Mouse (Mus musculus): ENCODE results near the gene Leo1. TPM values are rescaled to one million over a fixed set of nuclear protein-coding genes. Genes with fewer than 3 reads are reported as not detected.

The Leo1 gene
- polyA plus RNA-seq, 1 experiment from 2014 or later = 43.6 TPM

- Histone ChIP-seq H3K9me3 (replicated peaks; ENCODE audit: control insufficient read depth, low read length, poor library complexity, severe bottlenecking) (no peaks in the 10 kb centered on the region), H3K9ac (ENCODE audit: low read depth, low read length) (peak overlapping the region; percentile 94), H3K27ac (ENCODE audit: low read length) (peak overlapping the region; percentile 98), H3K36me3 (ENCODE audit: control insufficient read depth, insufficient read depth, low read length) (no peaks in the 10 kb centered on the region), H3K4me2 (ENCODE audit: low read length) (peak overlapping the region; percentile 82), H3K4me3 (ENCODE audit: low read depth, low read length) (peak overlapping the region; percentile 65), H3K27me3 (ENCODE audit: control insufficient read depth, insufficient read depth, low read depth, low read length) (no peaks in the 10 kb centered on the region), H3K4me1 (ENCODE audit: control insufficient read depth, insufficient read depth, low read length) (peaks cover 24% of the 10 kb centered on the region)
- WGBS = 1% methylated on average over 11 of the region's 11 CpGs
- ATAC-seq = no peak
These were observed 33.0 kb upstream of the Leo1 start for GRCm38 (mm10) chr9:75408204-75408826.

- Histone ChIP-seq H3K4me2 (ENCODE audit: low read length) (peak overlapping the region; percentile 82), H3K4me1 (ENCODE audit: control insufficient read depth, insufficient read depth, low read length) (peaks cover 19% of the 10 kb centered on the region), H3K9ac (ENCODE audit: low read depth, low read length) (peak overlapping the region; percentile 94), H3K27me3 (ENCODE audit: control insufficient read depth, insufficient read depth, low read depth, low read length) (no peaks in the 10 kb centered on the region), H3K27ac (ENCODE audit: low read length) (peak overlapping the region; percentile 98), H3K36me3 (ENCODE audit: control insufficient read depth, insufficient read depth, low read length) (no peaks in the 10 kb centered on the region), H3K9me3 (replicated peaks; ENCODE audit: control insufficient read depth, low read length, poor library complexity, severe bottlenecking) (no peaks in the 10 kb centered on the region), H3K4me3 (ENCODE audit: low read depth, low read length) (peak overlapping the region; percentile 65)
- WGBS = under 1% methylated on average over 67 of the region's 90 CpGs
- peak; percentile 89 for ATAC-seq
These were observed 32.1 kb upstream of the Leo1 start for GRCm38 (mm10) chr9:75409031-75409851.

- Histone ChIP-seq H3K9me3 (replicated peaks; ENCODE audit: control insufficient read depth, low read length, poor library complexity, severe bottlenecking) (no peaks in the 10 kb centered on the region), H3K27ac (ENCODE audit: low read length) (peak within 1 kb of the TSS; percentile 98), H3K4me3 (ENCODE audit: low read depth, low read length) (peak within 1 kb of the TSS; percentile 65), H3K4me1 (ENCODE audit: control insufficient read depth, insufficient read depth, low read length) (peaks cover 19% of the 10 kb centered on the region), H3K9ac (ENCODE audit: low read depth, low read length) (peak within 1 kb of the TSS; percentile 94), H3K36me3 (ENCODE audit: control insufficient read depth, insufficient read depth, low read length) (no peaks in the 10 kb centered on the region), H3K4me2 (ENCODE audit: low read length) (peak within 1 kb of the TSS; percentile 82), H3K27me3 (ENCODE audit: control insufficient read depth, insufficient read depth, low read depth, low read length) (no peaks in the 10 kb centered on the region)
- ATAC-seq = peak; percentile 93
- under 1% methylated on average over 56 of the region's 58 CpGs for WGBS
These were observed 31.4 kb upstream of the Leo1 start, which contains the start of gene Mapk6 for GRCm38 (mm10) chr9:75409852-75410378. TSS of gene Mapk6 (minus strand) at chr9:75410005.

DNA sequence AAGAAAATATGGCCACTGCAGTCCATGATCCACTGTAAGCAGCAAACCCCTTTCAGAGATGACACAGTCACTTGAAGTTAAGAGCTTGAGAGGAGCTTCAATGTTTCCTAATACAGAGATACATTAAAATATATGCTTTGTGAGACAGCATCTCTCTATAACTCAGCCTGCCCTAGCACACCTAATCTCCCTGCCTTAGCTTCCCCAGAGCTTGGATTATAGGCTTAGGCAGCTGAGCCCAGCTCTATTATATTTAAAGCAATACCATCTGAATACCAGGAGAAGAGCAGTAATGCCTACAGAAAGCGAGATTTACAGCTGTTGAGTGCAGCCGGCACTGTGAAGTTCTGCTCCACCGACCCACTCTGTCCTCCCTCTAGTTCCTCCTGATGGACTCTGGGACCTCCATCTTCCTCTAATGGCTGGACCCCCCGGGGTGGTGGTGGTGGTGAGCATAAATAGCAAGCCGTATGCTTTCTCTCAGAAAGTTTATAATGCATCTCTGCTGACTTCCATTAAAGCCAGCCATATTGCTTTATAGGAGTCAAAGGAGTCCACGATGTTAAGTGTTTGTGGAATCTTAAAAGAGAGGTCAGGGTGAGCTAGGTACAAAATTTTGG is 30.3 kb upstream of the Leo1 start:
- H3K27me3 ChIP-seq (ENCODE audit: control insufficient read depth, insufficient read depth, low read depth, low read length) = no peaks in the 10 kb centered on the region
- H3K9ac ChIP-seq (ENCODE audit: low read depth, low read length) = peak overlapping the region; percentile 94
- 57% methylated on average over 6 of the region's 6 CpGs for WGBS
- ATAC-seq = no peak
- H3K4me3 ChIP-seq (ENCODE audit: low read depth, low read length) = no peak overlapping the region
- H3K27ac ChIP-seq (ENCODE audit: low read length) = peak overlapping the region; percentile 98
- H3K4me1 ChIP-seq (ENCODE audit: control insufficient read depth, insufficient read depth, low read length) = peaks cover 19% of the 10 kb centered on the region
- H3K9me3 ChIP-seq (replicated peaks; ENCODE audit: control insufficient read depth, low read length, poor library complexity, severe bottlenecking) = no peaks in the 10 kb centered on the region; the same call in 1 of the 2 replicates
- H3K36me3 ChIP-seq (ENCODE audit: control insufficient read depth, insufficient read depth, low read length) = no peaks in the 10 kb centered on the region
- peak overlapping the region; percentile 82 for H3K4me2 ChIP-seq (ENCODE audit: low read length)

- H3K9me3 ChIP-seq (replicated peaks; ENCODE audit: control insufficient read depth, low read length, poor library complexity, severe bottlenecking) = no peaks in the 10 kb centered on the region; the same call in 1 of the 2 replicates
- WGBS = 89% methylated on average over 9 of the region's 9 CpGs
These were observed 29.7 kb upstream of the Leo1 start for GRCm38 (mm10) chr9:75411584-75411983.

GRCm38 (mm10) chr9:75413206-75413605 is 28.1 kb upstream of the Leo1 start:
- WGBS = 67% methylated on average over 5 of the region's 5 CpGs
- no peak for ATAC-seq
- no peaks in the 10 kb centered on the region for H3K27me3 ChIP-seq (ENCODE audit: control insufficient read depth, insufficient read depth, low read depth, low read length)
- no peaks in the 10 kb centered on the region for H3K36me3 ChIP-seq (ENCODE audit: control insufficient read depth, insufficient read depth, low read length)
- H3K9ac ChIP-seq (ENCODE audit: low read depth, low read length) = no peak overlapping the region
- no peaks in the 10 kb centered on the region; the same call in 1 of the 2 replicates for H3K9me3 ChIP-seq (replicated peaks; ENCODE audit: control insufficient read depth, low read length, poor library complexity, severe bottlenecking)
- H3K4me1 ChIP-seq (ENCODE audit: control insufficient read depth, insufficient read depth, low read length) = peaks cover 8% of the 10 kb centered on the region; the same call in 1 of the 2 replicates
- no peak overlapping the region for H3K27ac ChIP-seq (ENCODE audit: low read length)
- H3K4me3 ChIP-seq (ENCODE audit: low read depth, low read length) = no peak overlapping the region
- no peak overlapping the region for H3K4me2 ChIP-seq (ENCODE audit: low read length)

More at GRCm38 (mm10) chr9:75411584-75411983, 29.7 kb upstream of the Leo1 start:
- H3K4me2 ChIP-seq (ENCODE audit: low read length) = no peak overlapping the region
- peaks cover 19% of the 10 kb centered on the region for H3K4me1 ChIP-seq (ENCODE audit: control insufficient read depth, insufficient read depth, low read length)
- no peak overlapping the region for H3K27ac ChIP-seq (ENCODE audit: low read length)
- H3K4me3 ChIP-seq (ENCODE audit: low read depth, low read length) = no peak overlapping the region
- ATAC-seq = no peak
- H3K9ac ChIP-seq (ENCODE audit: low read depth, low read length) = no peak overlapping the region
- H3K36me3 ChIP-seq (ENCODE audit: control insufficient read depth, insufficient read depth, low read length) = no peaks in the 10 kb centered on the region
- no peaks in the 10 kb centered on the region for H3K27me3 ChIP-seq (ENCODE audit: control insufficient read depth, insufficient read depth, low read depth, low read length)

GRCm38 (mm10) chr9:75414204-75414603 is 27.1 kb upstream of the Leo1 start:
- Histone ChIP-seq H3K4me3 (ENCODE audit: low read depth, low read length) (no peak overlapping the region), H3K27ac (ENCODE audit: low read length) (no peak overlapping the region), H3K4me2 (ENCODE audit: low read length) (no peak overlapping the region), H3K4me1 (ENCODE audit: control insufficient read depth, insufficient read depth, low read length) (peaks cover 6% of the 10 kb centered on the region; the same call in 1 of the 2 replicates), H3K27me3 (ENCODE audit: control insufficient read depth, insufficient read depth, low read depth, low read length) (no peaks in the 10 kb centered on the region), H3K36me3 (ENCODE audit: control insufficient read depth, insufficient read depth, low read length) (no peaks in the 10 kb centered on the region), H3K9me3 (replicated peaks; ENCODE audit: control insufficient read depth, low read length, poor library complexity, severe bottlenecking) (no peaks in the 10 kb centered on the region; the same call in 1 of the 2 replicates), H3K9ac (ENCODE audit: low read depth, low read length) (no peak overlapping the region)
- ATAC-seq = no peak
- WGBS = 52% methylated on average over 5 of the region's 5 CpGs

- ATAC-seq = no peak
- 90% methylated on average over 3 of the region's 3 CpGs for WGBS
- H3K9me3 ChIP-seq (replicated peaks; ENCODE audit: control insufficient read depth, low read length, poor library complexity, severe bottlenecking) = no peaks in the 10 kb centered on the region
- no peaks in the 10 kb centered on the region for H3K27me3 ChIP-seq (ENCODE audit: control insufficient read depth, insufficient read depth, low read depth, low read length)
- no peak overlapping the region for H3K4me2 ChIP-seq (ENCODE audit: low read length)
- no peak overlapping the region for H3K4me3 ChIP-seq (ENCODE audit: low read depth, low read length)
- H3K27ac ChIP-seq (ENCODE audit: low read length) = no peak overlapping the region
- no peaks in the 10 kb centered on the region for H3K36me3 ChIP-seq (ENCODE audit: control insufficient read depth, insufficient read depth, low read length)
- no peaks in the 10 kb centered on the region for H3K4me1 ChIP-seq (ENCODE audit: control insufficient read depth, insufficient read depth, low read length)
- no peak overlapping the region for H3K9ac ChIP-seq (ENCODE audit: low read depth, low read length)
These were observed 19.1 kb upstream of the Leo1 start for GRCm38 (mm10) chr9:75422251-75422691.

Measured in midbrain, embryonic 16.5 days (tissue).